Mouse (Mus musculus): ENCODE results near the gene Nub1. TPM values are rescaled to one million over a fixed set of nuclear protein-coding genes. Genes with fewer than 3 reads are reported as not detected.

Nub1 gene
- polyA plus RNA-seq, 1 experiment from 2014 or later = 27.0 TPM

DNA sequence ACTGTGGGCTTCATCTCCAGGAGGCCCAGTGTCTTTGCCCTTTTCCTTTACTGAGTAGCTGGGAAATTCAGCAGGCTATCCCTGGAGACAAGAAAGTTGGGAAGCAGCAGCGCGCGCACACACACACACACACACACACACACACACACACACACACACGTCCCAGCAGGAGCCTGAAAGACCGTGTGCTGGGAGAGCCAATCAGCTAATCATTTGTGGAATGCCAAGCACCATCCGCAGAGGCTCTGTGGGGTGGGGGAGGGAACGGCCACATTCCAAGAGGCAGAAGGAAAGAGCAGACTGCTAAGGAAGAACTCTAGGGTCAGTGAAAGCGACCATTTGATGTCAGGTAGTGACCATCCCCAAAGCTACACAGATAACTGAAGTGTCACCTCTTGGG lies 47.8 kb downstream of the Nub1 start:
- 2% methylated on average over 8 of the region's 8 CpGs for WGBS
- Histone ChIP-seq H3K27ac (peak overlapping the region; percentile 82), H3K9me3 (no peaks in the 10 kb centered on the region), H3K27me3 (ENCODE audit: poor library complexity, severe bottlenecking) (peaks cover 42% of the 10 kb centered on the region), H3K4me1 (peaks cover 55% of the 10 kb centered on the region), H3K4me3 (peak overlapping the region; percentile 18; the same call in 1 of the 2 replicates), H3K36me3 (replicated peaks) (no peaks in the 10 kb centered on the region; the same call in 1 of the 2 replicates)
- DNase-seq (ENCODE audit: extremely low spot score, low spot score) = peak; percentile 80

DNA sequence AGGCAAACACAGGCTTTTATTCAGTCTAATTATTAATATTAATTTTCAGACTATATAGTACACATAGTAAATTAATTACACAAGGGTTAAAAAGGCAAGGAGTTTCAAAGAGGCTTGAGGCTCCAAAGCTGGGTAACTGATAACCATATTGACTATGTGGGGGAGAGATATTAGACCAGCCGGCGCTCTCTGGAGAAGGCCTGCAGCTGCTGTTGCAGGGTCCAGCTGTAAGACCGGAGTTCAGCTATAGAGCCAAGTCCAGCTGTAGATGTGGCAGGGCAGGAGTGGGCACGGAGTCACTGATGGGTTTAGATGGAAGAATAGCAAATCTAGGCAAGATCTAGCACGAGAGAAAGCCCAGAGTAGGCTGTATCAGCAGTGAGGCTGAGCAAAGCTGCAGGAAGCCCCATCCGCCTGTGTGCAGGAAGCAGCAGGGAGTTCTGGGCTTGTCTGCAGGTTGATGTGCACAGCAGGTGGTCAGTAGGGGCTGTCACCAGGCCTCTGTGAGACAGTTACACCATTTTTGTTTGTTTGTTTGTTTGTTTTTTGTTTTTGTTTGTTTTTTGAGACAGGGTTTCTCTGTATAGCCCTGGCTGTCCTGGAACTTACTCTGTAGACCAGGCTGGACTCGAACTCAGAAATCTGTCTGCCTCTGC lies 48.6 kb downstream of the Nub1 start:
- DNase-seq (ENCODE audit: extremely low spot score, low spot score) = no peak
- H3K4me1 ChIP-seq = peaks cover 55% of the 10 kb centered on the region
- peak overlapping the region; percentile 82 for H3K27ac ChIP-seq
- WGBS = 65% methylated on average over 7 of the region's 7 CpGs
- H3K36me3 ChIP-seq (replicated peaks) = no peaks in the 10 kb centered on the region
- H3K27me3 ChIP-seq (ENCODE audit: poor library complexity, severe bottlenecking) = peaks cover 36% of the 10 kb centered on the region
- no peaks in the 10 kb centered on the region for H3K9me3 ChIP-seq
- H3K4me3 ChIP-seq = no peak overlapping the region

DNA sequence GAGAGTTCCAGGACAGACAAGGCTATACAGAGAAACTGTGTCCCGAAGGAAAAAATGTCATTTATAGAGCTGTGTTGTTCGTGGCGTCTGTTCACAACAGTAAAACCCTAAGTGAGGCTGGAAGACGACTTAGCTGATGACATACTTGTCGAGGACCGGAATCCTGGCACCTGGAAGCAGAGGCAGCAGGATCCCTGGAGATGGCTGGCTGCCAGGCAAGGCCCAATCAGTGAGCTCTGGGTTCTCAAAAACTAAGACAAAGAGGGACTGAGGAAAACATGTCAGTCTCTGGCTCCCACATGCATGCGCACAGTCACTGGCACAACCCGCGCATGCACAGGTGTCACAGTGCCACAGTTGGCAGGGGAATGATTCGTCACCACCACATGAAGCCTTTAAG lies 52.3 kb downstream of the Nub1 start:
- no peak for DNase-seq (ENCODE audit: extremely low spot score, low spot score)
- Histone ChIP-seq H3K4me1 (peaks cover 36% of the 10 kb centered on the region), H3K36me3 (replicated peaks) (no peaks in the 10 kb centered on the region), H3K4me3 (no peak overlapping the region), H3K27ac (no peak overlapping the region), H3K9me3 (no peaks in the 10 kb centered on the region), H3K27me3 (ENCODE audit: poor library complexity, severe bottlenecking) (no peaks in the 10 kb centered on the region)
- WGBS = 95% methylated on average over 10 of the region's 10 CpGs

DNA sequence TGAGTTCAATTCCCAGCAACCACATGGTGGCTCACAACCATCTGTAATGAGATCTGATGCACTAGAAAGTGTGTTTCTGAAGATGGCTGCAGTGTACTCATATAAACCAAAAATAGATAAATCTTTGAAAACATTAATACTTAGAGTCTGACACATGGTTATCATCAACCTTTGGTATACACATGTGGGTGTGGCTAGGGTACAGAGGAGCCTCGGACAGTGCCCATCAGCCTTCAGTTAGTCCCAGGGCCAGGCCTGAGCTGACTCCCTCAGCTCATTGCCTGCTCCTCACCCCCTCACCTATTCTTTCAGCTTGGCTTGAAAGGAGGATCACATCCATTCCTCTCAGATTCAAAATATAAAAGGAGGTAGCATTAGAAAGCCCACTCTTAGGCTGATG lies 53.2 kb downstream of the Nub1 start:
- Histone ChIP-seq H3K9me3 (no peaks in the 10 kb centered on the region), H3K4me1 (peaks cover 27% of the 10 kb centered on the region), H3K4me3 (no peak overlapping the region), H3K27me3 (ENCODE audit: poor library complexity, severe bottlenecking) (no peaks in the 10 kb centered on the region), H3K27ac (no peak overlapping the region), H3K36me3 (replicated peaks) (no peaks in the 10 kb centered on the region)
- DNase-seq (ENCODE audit: extremely low spot score, low spot score) = no peak
- WGBS = 89% methylated on average over 1 of the region's 1 CpGs

DNA sequence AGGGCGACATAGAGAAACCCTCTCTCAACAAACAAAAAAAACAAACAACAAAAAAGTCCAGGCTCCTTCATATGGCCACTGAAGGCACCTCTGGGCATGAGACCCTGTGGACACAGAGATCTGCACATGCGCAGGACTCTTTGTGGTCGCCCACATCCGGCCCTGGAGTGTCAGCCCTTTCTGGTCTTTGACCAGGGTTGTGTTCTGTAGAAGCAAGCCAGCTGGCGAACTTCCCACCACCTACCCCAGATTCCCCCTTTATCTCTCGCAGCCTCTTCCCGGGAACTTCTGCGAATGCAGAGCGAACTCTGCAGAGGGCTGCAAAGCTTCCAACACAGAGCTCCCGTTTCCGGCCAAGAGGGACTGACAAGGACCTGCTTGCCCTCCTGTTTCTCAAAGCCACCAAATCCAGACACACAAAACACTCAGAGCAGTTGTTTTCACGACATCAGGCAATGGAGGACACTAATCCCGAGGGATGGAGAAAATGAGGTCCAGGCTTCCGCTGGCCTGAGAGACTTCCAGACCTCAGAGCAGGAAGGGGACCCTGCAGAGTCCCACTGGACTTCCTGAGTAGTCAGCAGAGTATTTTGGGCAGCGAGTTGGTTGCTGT lies 53.9 kb downstream of the Nub1 start:
- DNase-seq (ENCODE audit: extremely low spot score, low spot score) = no peak
- peaks cover 20% of the 10 kb centered on the region for H3K4me1 ChIP-seq
- H3K27ac ChIP-seq = peak overlapping the region; percentile 56
- H3K36me3 ChIP-seq (replicated peaks) = no peaks in the 10 kb centered on the region
- H3K27me3 ChIP-seq (ENCODE audit: poor library complexity, severe bottlenecking) = no peaks in the 10 kb centered on the region
- H3K4me3 ChIP-seq = no peak overlapping the region
- H3K9me3 ChIP-seq = no peaks in the 10 kb centered on the region
- WGBS = 68% methylated on average over 15 of the region's 15 CpGs

DNA sequence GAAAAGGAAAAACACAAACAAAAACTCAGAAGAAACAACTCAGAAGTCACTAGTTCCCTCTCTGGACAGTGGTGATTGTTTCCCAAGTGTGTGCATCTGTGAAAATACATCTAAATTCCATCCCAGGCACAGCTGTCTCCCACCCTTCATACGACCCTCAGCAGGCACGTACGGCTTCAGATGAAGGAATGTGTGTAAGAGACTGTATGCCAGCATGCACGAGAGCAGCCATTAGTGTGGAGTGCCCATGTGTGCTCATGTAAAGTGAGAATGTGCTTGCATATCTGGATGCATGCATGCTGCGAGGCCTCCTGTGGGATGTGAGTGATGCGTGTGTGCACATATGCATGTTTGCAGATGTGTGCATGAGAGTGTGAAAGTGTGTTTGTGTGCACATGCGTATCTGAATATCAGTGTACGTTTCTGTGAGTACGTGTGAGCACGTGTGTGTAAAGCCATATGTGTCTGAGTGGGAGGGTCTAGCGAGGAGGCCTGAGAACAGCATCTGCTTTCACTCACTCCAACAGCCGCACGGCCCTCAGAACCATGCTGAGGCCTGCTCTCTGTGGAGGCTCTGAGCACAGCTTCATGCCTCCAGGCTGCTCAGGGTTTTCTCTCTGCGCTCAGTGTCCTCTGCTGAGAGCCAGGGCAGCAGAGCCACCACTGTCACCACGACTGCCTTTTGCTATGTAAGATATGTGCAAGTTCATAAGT lies 56.0 kb downstream of the Nub1 start:
- Histone ChIP-seq H3K36me3 (replicated peaks) (no peaks in the 10 kb centered on the region), H3K27ac (peak overlapping the region; percentile 41; the same call in 1 of the 2 replicates), H3K27me3 (ENCODE audit: poor library complexity, severe bottlenecking) (no peaks in the 10 kb centered on the region), H3K9me3 (no peaks in the 10 kb centered on the region), H3K4me3 (no peak overlapping the region), H3K4me1 (peaks cover 17% of the 10 kb centered on the region)
- WGBS = 77% methylated on average over 15 of the region's 15 CpGs
- no peak for DNase-seq (ENCODE audit: extremely low spot score, low spot score)

DNA sequence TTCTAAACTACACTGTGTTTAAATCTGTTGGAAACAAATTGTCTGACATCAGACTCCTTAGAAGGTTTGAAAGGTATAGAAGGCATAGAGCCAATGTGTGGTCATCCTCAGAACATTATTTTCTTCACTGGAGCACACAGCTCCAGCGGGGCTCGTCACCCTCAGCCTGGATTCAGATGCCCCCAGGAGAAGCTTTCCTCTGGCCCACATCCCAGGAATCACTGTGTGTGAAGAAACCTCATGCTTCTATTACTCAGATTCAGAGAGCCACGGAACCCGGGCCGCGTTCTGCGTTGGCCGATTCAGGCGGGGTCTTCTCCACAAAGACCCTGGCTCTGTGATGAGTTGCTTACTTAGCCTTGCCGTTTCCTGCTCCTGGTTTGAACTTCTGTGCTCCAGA lies 58.6 kb downstream of the Nub1 start:
- Histone ChIP-seq H3K27me3 (ENCODE audit: poor library complexity, severe bottlenecking) (no peaks in the 10 kb centered on the region), H3K36me3 (replicated peaks) (no peaks in the 10 kb centered on the region), H3K9me3 (no peaks in the 10 kb centered on the region), H3K4me1 (peaks cover 32% of the 10 kb centered on the region), H3K27ac (no peak overlapping the region), H3K4me3 (no peak overlapping the region)
- WGBS = 95% methylated on average over 10 of the region's 10 CpGs
- no peak for DNase-seq (ENCODE audit: extremely low spot score, low spot score)

DNA sequence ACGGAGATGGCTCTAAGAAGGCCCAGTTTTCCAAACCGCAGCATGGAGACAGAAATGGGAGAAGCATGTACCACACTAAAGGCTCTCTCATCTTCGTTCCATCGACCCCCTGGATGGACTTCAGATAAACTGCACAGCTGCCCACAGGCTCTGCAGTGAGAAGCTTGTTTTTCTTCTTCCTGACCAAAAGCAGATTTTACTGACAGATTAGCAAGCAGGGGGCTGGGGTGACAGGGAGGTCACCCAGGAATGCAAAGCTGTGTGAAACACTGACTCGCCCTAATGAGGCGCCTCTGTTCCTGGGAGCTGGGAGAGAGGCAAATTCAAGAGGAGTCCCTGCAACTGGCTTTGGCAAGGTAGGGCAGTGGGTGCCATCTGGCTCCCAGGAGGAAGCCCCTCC lies 62.2 kb downstream of the Nub1 start:
- peak overlapping the region; percentile 68 for H3K27ac ChIP-seq
- H3K4me3 ChIP-seq = no peak overlapping the region
- 0 out of 2 replicates have a peak, but pooled peaks cover 8% of the 10 kb centered on the region for H3K27me3 ChIP-seq (ENCODE audit: poor library complexity, severe bottlenecking)
- 10% methylated on average over 6 of the region's 6 CpGs for WGBS
- H3K36me3 ChIP-seq (replicated peaks) = no peaks in the 10 kb centered on the region
- DNase-seq (ENCODE audit: extremely low spot score, low spot score) = no peak
- no peaks in the 10 kb centered on the region for H3K9me3 ChIP-seq
- peaks cover 47% of the 10 kb centered on the region for H3K4me1 ChIP-seq

DNA sequence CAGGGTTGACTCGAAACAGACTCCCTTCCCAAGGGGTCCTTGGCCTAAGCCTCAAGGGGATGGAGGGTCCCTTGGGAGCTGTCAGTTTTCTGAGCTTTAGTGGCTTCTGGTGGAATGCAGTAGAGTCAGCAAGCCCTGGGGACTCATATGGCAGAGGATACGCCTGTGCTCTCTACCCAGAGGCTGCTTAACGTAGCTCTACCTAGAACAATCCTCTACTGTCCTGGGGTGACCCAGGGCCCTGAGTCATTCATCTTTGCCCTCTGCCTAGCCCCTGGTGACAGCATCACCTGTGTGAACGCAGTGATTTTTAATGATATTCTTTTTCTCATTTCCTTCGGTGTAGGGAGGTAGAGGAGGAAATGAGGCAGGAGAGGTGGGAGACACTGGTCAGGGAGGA lies 64.4 kb downstream of the Nub1 start:
- Histone ChIP-seq H3K4me3 (peak overlapping the region; percentile 69), H3K27me3 (ENCODE audit: poor library complexity, severe bottlenecking) (0 out of 2 replicates have a peak, but pooled peaks cover 8% of the 10 kb centered on the region), H3K27ac (peak overlapping the region; percentile 93), H3K4me1 (peaks cover 51% of the 10 kb centered on the region), H3K9me3 (no peaks in the 10 kb centered on the region), H3K36me3 (replicated peaks) (no peaks in the 10 kb centered on the region)
- DNase-seq (ENCODE audit: extremely low spot score, low spot score) = no peak
- 67% methylated on average over 5 of the region's 5 CpGs for WGBS

DNA sequence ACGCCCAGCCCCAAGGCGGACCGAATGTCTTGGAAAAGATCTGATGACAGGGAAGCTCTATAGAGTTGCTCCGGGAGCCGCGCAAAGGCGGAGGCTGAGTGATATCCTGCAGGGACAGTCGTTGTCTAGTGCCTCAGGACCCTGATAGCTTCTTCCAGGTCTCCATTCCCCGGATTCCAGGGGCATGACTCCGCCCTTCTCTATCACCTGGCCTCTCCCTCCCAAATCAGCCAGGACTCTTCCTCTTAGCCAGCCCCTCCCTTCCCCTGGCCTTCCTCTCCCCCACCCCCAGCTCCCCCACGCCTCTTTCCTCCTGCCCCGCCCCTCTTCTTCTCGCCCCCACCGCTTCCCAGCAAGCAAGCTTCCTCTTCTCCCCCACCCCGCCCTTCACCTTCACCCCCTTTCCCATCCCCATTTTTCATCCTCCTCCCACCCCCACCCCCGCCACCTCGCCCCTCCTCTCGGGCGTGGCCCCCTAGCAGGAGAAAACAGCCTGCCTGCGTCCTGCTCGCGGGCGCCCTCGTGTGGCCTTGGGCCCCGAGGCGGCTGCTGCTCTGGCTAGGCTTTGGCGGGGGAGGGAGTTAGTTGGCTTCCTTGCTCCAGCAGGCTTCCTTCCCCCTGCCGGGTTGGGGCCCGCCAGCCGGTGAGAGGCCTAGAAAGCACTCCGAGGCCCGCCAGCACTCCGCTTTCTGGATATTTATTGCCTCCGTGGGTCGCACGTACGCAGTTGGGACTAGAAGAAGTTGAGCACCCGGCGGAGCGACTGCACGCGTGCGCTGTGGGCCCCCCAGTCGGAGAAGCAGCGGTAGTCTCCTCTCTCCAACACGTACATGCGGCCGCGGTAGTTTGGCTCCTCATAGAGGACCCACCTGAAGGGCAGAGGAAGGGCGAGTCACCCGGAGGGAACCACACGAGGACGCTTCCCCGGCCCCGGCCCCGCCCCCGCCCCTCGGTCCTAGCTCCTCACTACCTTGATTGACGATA lies 65.3 kb downstream of the Nub1 start:
- DNase-seq (ENCODE audit: extremely low spot score, low spot score) = peak; percentile 92
- peak overlapping the region; percentile 69 for H3K4me3 ChIP-seq
- no peaks in the 10 kb centered on the region for H3K36me3 ChIP-seq (replicated peaks)
- 0 out of 2 replicates have a peak, but pooled peaks cover 8% of the 10 kb centered on the region for H3K27me3 ChIP-seq (ENCODE audit: poor library complexity, severe bottlenecking)
- peak overlapping the region; percentile 93 for H3K27ac ChIP-seq
- H3K4me1 ChIP-seq = peaks cover 51% of the 10 kb centered on the region
- WGBS = 1% methylated on average over 58 of the region's 59 CpGs
- no peaks in the 10 kb centered on the region for H3K9me3 ChIP-seq

DNA sequence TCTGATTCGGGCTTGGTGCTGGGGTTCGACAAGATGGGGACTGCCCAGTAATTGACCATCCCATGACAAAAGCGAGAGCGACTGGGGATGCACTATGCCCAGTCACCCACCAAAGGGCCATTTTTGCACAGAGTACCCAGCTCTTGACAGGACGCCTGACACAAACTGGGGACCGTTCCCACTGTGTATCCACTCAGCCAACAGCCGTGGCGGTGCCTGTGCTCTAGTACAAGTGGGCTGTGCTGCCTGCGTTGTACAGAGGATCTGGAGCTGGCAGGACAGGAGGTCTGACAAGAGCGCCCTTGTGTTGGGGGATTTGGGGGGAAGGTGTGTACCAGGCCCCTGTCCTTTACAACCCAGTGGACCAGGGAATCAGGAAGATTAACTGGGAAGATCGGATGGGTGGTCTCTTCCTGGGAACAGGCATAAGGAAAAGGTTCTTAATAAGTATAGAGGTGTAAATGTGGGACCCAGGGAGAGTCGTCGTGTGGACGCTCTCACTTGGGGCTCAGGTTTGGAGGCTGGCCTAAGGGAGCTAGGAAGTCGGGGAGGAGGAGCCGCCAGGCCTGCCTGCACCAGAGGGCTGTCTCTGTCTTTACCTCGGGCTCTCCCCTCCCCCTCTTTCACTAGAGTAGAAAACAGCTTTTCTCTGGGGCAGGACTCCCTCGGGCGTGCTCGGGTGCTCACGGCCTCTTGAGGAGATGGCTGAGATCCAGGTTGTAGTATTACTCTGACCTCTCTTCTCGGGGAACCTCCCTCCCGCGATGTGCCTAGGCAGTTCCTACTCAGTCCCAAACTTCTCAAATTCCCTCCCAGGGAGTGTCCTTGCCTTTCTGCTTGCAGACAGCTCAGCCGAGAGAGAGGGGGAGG lies 66.2 kb downstream of the Nub1 start:
- peak overlapping the region; percentile 69 for H3K4me3 ChIP-seq
- H3K9me3 ChIP-seq = no peaks in the 10 kb centered on the region
- peak; percentile 60 for DNase-seq (ENCODE audit: extremely low spot score, low spot score)
- H3K4me1 ChIP-seq = peaks cover 51% of the 10 kb centered on the region
- 2% methylated on average over 25 of the region's 25 CpGs for WGBS
- no peaks in the 10 kb centered on the region for H3K36me3 ChIP-seq (replicated peaks)
- peak overlapping the region; percentile 93 for H3K27ac ChIP-seq
- H3K27me3 ChIP-seq (ENCODE audit: poor library complexity, severe bottlenecking) = 0 out of 2 replicates have a peak, but pooled peaks cover 8% of the 10 kb centered on the region
